Mouse (Mus musculus) inflammation-experienced regulatory T-cells, adult 6 months (primary cell): ENCODE data around the gene Ttll11. TPM values are rescaled to one million over a fixed set of nuclear protein-coding genes. Genes with fewer than 3 reads are reported as not detected.

Experiments used
- ATAC-seq: one replicate; pipeline ENCODE4 v1.8.0; 2017
- polyA plus RNA-seq, 3 experiments: library from polyadenylated mRNA; unstranded; fragments of 100-300 nt; shearing (Covaris generic); gene quantifications; one replicate each; pipeline ENCODE4 v1.2.1; 2017

The Ttll11 gene
- polyA plus RNA-seq, 3 experiments from 2014 or later = not detected

GRCm38 (mm10) chr2:35852164-35852509 lies 127.6 kb downstream of the Ttll11 start:
- no peak for ATAC-seq

- no peak for ATAC-seq
Measured at GRCm38 (mm10) chr2:35851420-35852163, 128.1 kb downstream of the Ttll11 start.

- no peak for ATAC-seq
Measured at GRCm38 (mm10) chr2:35849632-35850230, 130.0 kb downstream of the Ttll11 start.

- ATAC-seq = no peak
Measured at GRCm38 (mm10) chr2:35845611-35846504, 133.9 kb downstream of the Ttll11 start.

GRCm38 (mm10) chr2:35843896-35844690 lies 135.6 kb downstream of the Ttll11 start:
- no peak for ATAC-seq

GRCm38 (mm10) chr2:35842780-35843474 lies 136.8 kb downstream of the Ttll11 start:
- ATAC-seq = no peak

- no peak for ATAC-seq
Measured at GRCm38 (mm10) chr2:35841841-35842420, 137.8 kb downstream of the Ttll11 start.

- no peak for ATAC-seq
Measured at GRCm38 (mm10) chr2:35840956-35841816, 138.5 kb downstream of the Ttll11 start.

- no peak for ATAC-seq
Measured at GRCm38 (mm10) chr2:35838751-35839479, 140.8 kb downstream of the Ttll11 start.

- no peak for ATAC-seq
Measured at GRCm38 (mm10) chr2:35834198-35834913, 145.4 kb downstream of the Ttll11 start.

- ATAC-seq = no peak
Measured at GRCm38 (mm10) chr2:35833546-35833945, 146.2 kb downstream of the Ttll11 start.

- ATAC-seq = no peak
Measured at GRCm38 (mm10) chr2:35832742-35833425, 146.8 kb downstream of the Ttll11 start.

- no peak for ATAC-seq
Measured at GRCm38 (mm10) chr2:35831904-35832581, 147.7 kb downstream of the Ttll11 start.

- ATAC-seq = no peak
Measured at GRCm38 (mm10) chr2:35830966-35831903, 148.5 kb downstream of the Ttll11 start.

- ATAC-seq = no peak
Measured at GRCm38 (mm10) chr2:35829136-35829535, 150.6 kb downstream of the Ttll11 start.

GRCm38 (mm10) chr2:35827886-35828285 lies 151.8 kb downstream of the Ttll11 start:
- ATAC-seq = no peak

GRCm38 (mm10) chr2:35825157-35825556 lies 154.6 kb downstream of the Ttll11 start:
- no peak for ATAC-seq
